Mouse (Mus musculus): Measurements from ENCODE around the gene Akt1.

DNA sequence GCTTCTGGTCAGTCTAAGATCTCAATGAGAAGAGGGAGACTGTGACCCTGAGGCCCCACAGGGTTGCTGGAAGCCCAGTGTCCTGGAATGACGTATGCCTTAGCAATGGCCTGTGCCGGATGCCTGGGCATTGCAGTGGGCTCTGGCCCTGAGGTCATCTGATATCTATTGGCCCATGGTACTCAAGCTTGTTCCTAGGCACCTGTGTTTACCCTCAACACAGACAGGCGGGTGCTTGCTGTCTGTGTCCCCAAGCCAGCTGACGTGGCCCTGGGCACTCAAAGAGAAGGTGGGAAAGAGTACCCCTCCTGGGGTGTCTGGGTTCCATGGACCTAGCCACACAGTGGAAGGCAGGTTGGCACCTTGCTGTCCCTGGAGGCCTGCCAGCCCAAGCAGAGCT lies 49.0 kb downstream of the Akt1 start:
- TF ChIP-seq CTCF (IDR thresholded peaks at IDR 0.05; ENCODE audit: low read depth, low read length): no peak
- TF ChIP-seq GATA2 (IDR thresholded peaks at IDR 0.05; ENCODE audit: borderline replicate concordance, low read depth, low read length): no peak
- no peak for TF ChIP-seq TAL1 (conservative IDR thresholded peaks at IDR 0.05; ENCODE audit: low read depth, low read length)
- no peak for TF ChIP-seq GATA1 (IDR thresholded peaks at IDR 0.05; ENCODE audit: borderline replicate concordance, low read length)
- no peak for TF ChIP-seq POLR2AphosphoS5 (IDR thresholded peaks at IDR 0.05; ENCODE audit: insufficient replicate concordance, low read depth, low read length)

Measured in G1E (cell line).